Mouse (Mus musculus) megakaryocyte-erythroid progenitor cell, adult 5-6 weeks (primary cell): ENCODE data around the gene Kcnip1. TPM values are rescaled to one million over a fixed set of nuclear protein-coding genes. Genes with fewer than 3 reads are reported as not detected.

ENCODE experiments used
- ATAC-seq: replicated peaks from 2 replicates; pipeline ENCODE4 v1.8.0; 2016; ENCODE audit warnings: mild to moderate bottlenecking, inconsistent platforms; ENCODE audit not compliant: severe bottlenecking, poor library complexity, low FRiP score, low TSS enrichment
- total RNA-seq, 2 experiments: library from RNA; stranded (forward) in 1 of 2; stranded (reverse) in 1 of 2; fragments of 200-1000, 215-1000 nt in 1 of 2; fragments of >200 nt in 1 of 2; fragmentation: Nextera tagmentation in 1 of 2; gene quantifications; 2 replicates each; pipeline ENCODE4 v1.2.3; 2014 to 2017

The Kcnip1 gene
- total RNA-seq, 2 experiments from 2014 or later, result not detected

DNA sequence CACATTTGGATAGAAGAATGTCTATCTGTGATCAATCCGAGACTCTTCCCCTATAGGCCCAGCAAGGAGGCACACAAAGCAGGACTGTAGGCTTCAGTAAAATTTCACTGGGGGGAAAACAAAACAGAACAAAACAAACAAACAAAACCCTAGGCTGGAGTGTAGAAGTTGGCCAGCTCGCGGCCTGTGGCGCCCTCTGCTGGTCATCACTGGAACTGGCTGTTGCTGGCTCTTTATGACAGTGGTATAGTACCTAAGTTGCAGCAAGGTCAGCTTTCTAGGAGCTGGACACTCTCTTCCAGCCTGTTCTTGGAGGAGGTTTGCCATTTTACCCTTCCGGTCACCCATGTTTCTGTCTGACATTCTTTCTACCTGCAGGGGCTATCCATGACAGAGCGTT lies 75.4 kb downstream of the Kcnip1 start:
- peak; percentile 81 for ATAC-seq

DNA sequence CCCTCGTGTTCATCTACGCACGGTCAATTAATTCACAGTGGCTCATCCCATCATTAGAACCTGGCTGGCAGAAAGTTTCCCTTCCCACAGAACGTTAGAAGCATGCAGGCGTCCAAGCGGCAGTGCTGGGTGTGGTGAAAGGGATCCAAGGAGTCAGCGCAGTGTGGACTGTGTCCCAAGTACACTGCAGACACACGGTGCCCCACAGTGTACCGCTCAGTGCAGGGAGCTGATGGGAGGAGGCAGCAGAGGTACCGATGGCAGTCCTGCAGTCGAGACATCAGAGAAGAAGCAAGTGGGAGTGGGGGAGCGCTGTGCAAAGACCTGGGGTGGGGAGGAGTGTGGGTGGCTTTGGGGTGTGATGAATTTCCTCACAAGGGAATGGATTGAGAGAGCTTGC lies 78.7 kb downstream of the Kcnip1 start:
- no peak for ATAC-seq

DNA sequence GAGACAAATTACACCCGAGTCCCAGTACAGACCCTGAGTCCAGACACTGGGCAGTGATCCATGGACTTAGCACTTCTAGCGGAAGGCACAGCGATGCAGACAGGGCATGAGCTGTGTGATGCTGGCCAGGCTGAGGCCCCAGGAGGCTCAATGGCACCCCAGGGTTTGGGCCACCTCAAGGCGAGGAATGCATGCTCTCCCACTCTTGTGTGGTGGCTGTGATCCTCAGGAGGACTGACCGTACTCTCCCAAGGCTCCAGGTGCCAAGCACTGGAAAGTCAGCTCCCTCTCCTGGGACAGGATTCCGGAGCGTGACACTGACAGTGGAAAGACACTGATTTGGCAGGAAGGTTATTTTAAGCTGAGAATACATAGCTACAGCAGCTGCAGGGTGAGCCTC lies 79.9 kb downstream of the Kcnip1 start:
- ATAC-seq, result no peak

DNA sequence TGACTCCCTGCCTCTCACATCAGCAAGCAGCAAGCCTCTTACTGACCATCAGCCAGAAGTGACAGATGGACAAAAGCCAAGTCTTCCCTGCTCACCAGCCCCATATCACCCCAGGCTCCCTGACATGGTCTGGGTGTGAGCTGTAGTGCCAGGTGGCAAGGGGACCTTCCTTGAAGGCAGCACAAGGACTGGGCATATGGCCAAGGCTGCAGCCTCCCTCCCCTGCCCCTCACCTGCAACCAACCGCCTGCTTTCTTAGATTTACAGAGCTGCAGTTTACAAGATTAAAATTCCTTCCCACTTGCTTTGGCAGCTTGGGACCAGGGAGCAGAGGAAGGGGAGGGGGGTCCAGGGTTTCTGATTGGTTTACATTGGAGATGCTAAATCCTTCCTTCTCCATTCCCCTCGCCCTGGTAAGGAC lies 80.8 kb downstream of the Kcnip1 start:
- ATAC-seq, result peak; percentile 59

DNA sequence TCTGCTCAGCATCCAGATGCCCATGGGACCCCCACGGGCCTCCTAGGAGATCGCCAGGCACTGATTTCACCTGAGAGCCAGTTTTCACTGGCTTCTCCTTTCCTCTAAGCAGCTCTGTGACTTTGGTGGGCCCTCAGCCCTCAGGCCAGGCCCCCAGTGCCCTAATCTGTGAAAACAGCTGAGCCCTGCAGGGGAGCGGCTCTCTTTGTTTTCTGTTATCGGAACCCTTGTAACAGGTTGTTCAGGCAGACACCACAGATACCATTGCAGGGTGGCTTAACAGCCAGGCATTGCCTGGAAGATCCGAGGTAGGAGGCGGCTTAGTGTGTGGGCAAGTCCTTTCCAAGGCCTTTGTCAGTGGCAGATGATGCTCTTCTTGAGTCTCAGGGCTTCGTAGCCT lies 82.0 kb downstream of the Kcnip1 start:
- peak; percentile 93 for ATAC-seq

DNA sequence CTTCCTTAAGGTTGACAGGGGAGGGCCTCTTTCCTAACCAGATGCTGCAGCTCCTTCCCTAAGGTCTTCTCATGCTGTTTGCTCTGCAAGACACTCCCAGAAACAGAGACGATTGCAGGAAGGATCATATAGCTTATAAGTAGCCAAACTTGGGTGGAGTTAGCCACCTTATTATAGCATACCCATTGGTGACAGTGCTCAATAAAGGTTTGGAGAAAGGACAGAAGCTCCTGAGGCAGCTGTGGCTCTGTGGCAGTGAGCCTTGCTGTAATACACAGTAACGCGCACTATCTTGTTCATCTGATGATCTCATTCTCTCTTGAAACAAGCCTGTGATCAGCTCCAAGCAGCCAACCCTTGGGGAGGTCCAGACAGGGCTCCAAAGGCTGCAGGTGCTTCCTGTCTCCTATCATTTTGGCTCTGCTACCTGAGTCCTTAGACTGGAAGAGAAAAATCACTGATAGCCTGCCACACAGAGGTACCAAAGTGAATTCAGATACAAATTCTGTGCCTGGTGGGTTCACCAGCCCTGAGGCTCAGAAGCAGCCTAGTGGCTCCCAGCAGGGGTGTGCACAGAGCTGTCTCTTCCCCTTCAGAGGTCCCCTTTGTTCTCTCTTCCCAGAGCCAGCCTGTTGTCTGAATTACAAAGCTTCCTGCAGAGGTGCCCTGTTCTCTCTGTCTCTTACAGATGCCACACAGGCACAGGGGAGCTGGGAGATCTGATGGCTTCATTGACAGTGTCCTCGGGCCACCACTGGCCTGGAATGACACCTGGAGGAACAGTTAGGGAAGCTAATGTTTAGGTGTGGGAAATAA lies 84.4 kb downstream of the Kcnip1 start:
- ATAC-seq, result no peak

DNA sequence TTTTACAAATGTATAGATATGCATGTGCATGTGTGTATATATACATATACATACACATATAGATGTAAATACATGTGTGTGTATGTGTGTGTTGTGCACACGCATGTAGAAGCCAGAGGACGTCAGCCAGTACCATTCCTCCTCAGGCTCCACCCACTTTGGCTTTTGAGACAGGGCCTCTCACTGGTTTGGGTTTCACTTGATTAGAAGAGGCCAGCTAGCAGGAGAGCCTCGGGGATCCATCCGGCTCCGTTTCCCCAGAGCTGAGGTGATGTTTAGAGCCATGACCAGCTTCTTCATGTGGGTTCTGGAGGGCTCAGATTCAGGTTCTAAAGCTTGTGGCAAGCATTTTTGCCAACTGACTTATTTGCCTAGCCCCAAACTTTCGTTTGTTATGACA lies 89.5 kb downstream of the Kcnip1 start:
- ATAC-seq, result no peak

DNA sequence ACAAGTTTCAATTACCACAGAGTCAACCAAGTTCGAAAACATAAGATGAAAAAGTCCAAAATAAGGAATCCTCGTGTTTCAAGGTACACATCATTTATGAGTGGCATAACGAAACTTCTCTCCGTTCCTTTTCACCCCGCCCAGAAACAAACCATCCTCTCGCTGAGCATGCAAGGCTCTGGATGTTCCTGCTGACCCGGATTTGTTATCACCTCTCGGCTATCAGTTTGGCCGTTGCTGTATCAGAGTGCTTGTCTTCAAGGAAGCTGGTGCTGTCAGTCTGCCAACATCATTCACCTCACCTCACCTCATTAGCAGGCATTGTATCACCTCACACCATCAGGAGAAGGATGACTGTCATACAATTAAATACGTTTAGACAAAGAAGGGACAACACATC lies 90.6 kb downstream of the Kcnip1 start:
- ATAC-seq, result peak; percentile 63; the same call in 1 of the 2 replicates

DNA sequence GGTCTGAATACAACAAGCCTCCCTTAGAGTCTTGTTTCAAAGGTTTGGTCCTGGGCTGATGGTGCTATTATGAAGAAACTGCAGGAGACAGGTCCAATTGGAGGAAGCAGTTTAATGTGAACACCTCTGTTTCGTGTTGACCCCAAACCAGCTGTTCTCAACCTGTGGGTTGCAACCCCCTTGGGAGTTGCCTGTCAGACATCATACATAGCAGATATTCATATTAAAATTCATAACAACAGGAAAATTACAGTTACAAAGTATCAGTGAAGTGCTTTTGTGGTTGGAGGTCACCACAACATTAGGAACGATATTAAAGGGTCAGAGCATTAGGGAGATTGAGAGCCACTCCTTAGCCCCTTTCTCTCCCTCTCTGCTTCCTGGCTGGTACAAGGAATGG lies 91.2 kb downstream of the Kcnip1 start:
- ATAC-seq, result no peak

DNA sequence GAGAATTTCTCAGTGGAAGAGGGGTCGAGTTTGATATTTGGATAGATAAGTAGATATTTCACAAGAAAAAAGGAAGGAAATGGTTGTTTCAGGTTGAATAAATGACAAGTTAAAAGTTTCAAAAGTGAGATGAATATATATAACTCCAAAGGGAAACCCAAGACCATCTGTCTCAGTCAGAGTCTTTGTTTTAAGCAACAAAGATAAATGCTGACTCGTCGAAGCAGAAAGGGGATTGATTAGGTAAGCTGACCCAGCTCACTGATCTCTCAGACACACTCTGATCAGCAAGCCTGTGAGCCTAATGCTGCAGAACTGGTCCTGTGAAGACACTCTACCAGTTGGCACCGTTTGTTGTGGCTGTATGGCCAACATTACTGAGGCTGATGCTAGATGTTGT lies 101.9 kb downstream of the Kcnip1 start:
- no peak for ATAC-seq

DNA sequence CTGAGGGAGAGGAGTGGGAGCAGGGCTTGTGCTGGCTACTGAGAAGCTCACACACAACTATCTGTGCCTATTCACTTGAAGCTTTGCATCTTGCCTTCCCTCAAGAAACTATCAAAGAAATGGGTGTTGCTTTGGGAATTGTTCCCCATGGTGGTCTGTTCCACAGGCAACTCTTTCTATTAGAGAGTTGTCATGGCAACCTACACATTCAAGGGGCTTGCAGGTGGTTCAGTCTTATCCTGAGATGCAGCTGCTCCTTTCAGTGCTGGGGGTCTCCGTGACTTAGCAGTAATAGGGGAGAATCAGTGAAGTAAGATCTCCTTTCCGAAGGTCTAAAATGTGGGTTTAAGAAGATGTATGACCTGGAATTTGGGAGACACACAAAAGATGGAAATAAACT lies 102.6 kb downstream of the Kcnip1 start:
- ATAC-seq, result no peak

DNA sequence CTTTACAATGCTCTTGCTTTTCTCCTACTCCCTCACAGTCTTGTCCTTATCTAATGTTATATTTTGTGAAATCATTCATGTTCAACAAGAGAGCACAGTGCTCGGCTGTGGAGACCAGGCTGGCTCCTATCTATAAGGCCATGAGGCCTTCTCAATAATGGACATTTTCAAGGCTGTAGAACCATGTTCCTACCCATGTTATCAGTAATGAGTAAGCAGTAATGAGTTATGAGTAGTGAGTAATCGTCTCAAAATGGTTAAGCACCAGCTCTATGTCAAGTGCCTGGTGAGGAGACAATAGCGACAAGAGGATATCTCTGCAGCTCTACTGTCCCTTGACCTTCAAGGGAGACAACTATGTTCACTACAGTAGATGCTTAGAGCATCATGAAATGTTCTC lies 105.3 kb downstream of the Kcnip1 start:
- no peak for ATAC-seq

DNA sequence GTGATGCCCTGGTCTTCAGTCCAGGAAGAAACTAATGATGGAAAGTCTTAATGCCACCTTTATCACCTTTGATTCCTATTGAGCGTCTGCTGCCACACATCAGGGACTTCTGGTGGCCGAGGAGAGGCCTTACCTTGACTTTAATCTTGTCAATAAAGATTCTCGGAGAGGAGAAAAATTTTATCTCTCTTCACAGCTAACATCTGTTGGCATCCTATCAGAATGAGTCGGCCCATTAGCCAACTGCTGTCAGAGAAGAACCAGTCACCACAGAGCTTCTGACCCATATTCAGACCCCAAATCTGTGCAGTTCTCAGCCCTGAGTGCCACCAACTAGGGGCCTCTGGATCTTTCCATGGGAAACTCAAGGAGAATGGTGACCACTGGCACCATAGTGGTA lies 107.0 kb downstream of the Kcnip1 start:
- peak; percentile 52; the same call in 1 of the 2 replicates for ATAC-seq

DNA sequence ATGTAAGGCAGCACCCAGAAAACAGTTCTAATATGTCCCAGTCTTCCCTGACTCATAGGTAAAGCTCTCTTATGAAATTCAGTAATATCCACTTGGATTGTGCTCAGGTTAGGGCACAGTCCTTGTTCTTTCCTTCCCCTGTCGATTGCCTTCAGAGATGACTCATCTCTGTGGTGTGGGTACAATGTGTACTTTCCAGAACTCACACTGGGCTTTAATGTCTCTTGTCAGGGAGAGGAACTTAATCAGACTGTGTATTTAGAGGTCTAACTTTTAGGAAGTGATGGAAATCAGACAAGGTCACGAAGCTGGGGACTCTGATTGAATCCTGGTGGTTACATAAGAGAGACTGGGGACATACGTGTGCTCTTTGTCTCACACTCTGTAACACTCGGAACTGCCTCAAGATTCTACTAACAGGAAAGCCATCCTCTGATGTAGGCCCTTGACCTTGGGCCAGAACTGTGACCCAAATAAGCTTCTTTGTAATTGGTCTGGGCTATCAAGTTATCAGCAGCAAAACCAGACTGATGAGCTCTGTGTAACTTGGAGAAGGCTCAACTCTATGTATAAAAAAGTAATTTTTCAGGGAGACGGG lies 110.1 kb downstream of the Kcnip1 start:
- ATAC-seq, result no peak

DNA sequence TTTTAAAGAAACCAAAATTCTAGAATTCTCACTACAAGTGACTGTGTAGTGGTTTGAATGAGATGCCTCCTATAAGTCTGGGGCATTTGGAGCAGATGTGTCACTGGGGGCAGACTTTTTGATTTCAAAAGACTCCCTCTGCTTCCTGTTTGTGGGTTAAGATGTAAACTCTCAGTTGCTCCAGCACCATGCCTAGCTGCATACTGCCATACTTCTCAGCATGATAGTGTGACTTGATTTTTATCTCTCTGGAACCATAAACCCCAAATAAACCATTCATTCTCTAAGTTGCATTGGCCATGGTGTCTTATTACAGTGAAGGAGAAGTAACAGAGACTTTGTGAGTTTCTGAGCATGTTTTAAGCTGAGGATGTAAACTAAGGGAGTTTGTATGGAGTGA lies 118.0 kb downstream of the Kcnip1 start:
- no peak for ATAC-seq

DNA sequence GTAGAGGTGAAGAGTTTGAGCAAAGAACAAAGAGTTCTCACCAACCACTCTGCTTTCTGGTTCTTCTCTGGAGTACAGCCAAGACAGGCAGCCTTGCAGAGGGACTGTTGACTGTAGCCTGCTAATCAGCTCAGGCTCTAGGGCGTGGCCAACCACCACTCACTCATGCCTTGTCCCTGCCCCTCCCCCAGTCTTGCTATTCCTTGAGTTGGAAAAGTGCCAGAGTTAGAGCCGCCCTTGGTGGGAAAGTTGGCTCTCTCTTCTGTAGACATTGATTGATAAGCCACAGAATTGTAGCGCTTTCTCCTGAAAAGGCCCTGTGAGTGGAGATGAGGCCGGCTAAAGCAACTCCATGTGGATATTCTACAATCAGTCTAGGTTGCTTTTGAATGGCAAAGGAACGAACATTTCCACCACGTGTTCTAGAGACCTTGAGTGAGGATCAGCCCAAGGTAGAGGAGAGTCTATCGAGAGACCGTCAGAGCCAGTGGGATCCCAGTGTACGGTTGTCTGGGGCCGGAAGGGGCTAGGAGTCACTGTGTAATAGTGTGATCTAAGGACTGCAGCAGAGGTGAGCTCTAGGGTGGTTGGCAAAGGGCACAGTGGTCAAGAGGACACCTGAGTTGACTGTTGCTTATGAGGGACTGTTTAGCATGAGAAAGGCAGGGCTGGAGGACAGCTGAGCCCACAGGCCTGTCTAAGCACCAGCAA lies 119.7 kb downstream of the Kcnip1 start:
- peak; percentile 93 for ATAC-seq

DNA sequence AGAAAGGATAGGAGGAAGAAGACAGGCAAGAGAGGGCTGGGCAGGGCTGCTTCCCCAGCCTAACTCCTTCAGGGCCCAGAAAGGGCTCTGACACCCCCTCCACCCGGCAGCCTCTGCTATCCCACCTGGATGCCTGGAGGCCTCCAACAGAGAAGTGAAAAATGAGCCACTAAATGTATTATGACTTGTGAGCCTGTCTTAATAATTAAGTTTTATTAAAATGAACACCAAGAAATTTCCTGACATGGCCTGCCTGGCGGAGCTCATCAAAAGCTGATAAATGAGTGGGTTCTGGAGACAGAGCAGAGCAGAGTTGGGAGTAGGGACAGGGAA lies 120.3 kb downstream of the Kcnip1 start:
- ATAC-seq, result no peak

DNA sequence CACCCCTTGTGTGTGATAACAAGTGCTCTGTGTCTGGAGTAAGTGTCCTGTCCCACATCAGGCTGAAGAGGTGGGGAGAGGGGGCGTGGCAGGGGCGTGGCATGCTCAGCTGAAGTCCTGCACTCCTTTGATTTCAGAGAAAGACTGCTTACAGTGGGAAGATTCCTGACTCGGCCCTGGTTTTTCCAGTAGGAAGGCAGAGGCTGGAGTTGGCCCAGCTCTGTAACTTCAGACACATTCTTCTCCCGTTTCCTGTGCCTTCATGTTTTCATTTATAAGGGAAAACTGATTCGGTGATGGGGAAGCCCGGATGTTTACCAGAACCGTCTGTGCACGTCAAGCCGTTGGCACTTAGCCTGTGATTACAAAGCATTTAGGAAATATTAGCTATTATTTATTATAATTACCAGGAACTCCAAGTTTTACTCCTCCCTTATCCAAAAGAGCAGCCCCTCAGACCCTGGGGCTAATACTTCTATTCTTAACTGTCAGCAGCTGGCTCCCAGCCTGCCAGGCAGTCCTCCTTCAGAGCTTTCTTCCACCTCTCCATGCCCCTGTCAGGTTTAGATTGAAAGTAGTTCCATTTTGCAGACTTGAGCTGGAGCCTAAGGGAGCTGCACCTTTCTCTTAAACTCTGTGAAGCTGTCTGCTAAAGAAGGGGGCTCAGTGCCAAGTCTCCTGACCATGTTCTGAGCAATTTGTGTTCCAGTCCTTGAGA lies 120.8 kb downstream of the Kcnip1 start:
- peak; percentile 64 for ATAC-seq

DNA sequence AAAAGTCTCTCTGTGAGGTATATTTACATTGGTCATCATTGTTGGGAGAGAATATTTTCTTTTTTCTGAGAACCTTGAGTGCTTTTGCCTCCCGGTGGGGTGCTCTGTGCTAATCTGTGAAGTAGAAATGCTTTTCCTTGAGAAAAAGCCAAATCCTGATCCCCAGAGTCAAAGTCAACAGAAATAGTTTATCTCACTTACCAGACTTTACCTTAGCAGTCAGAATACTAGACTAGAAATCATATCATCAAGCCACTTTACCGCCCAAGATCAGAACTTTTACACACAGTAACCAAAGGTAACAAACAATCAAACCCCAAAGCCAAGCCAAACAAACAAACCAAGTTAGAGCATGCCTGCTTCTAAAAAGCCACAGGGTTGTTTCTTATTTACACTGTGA lies 122.7 kb downstream of the Kcnip1 start:
- ATAC-seq, result no peak

DNA sequence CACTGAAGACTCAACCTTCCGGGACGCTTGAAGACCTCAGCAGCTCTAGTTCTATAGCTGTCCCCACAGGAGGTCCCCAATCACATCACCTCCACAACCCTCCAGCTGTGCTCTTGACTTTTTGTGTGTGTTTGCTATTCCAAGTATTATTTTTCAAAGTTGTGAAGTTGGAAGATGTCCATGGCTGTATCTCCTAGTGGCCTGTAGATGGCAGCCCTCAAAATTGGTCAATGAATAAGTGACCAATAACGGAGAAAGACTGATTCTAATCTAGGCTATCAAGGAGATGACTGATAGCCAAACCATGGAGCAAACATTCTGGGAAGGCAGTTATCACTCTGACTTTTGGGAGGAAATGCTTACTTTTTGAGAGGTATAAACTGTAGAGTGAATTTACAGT lies 123.4 kb downstream of the Kcnip1 start:
- ATAC-seq, result no peak
